Mouse (Mus musculus): Measurements from ENCODE around the gene Col26a1. TPM values are rescaled to one million over a fixed set of nuclear protein-coding genes. Genes with fewer than 3 reads are reported as not detected.

Gene Col26a1
- polyA plus RNA-seq, 1 experiment from 2014 or later: 15.3 TPM

GRCm38 (mm10) chr5:136869451-136870114 is 13.4 kb downstream of the Col26a1 start:
- Histone ChIP-seq H3K27ac (replicated peaks) (no peak overlapping the region), H3K4me2 (replicated peaks) (no peak overlapping the region), H3K9me3 (no peaks in the 10 kb centered on the region), H3K9ac (replicated peaks) (no peak overlapping the region), H3K36me3 (no peaks in the 10 kb centered on the region), H3K4me3 (no peak overlapping the region), H3K4me1 (no peaks in the 10 kb centered on the region), H3K27me3 (no peaks in the 10 kb centered on the region)
- ATAC-seq (replicated peaks): no peak
- WGBS: 76% methylated on average over 10 of the region's 10 CpGs

DNA sequence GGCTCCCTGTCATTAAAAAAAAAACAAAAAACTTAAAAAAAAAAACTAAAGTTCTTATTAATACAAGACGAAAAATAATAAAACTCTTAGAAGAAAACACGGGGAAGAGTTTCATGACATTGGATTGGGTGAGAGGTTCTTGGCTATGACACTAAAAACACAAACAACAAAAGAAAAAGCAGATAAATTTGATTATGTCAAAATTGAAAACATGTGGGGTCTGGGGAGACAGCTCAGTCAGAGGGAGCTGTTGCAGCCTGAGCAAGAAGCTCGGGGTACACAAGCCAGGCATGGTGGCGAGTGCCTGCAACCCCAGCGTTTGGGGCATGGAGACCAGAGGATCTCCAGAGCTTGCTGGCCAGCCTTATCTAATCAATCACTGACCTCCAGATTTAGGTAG is 15.3 kb downstream of the Col26a1 start:
- H3K9ac ChIP-seq (replicated peaks): no peak overlapping the region
- no peak overlapping the region for H3K27ac ChIP-seq (replicated peaks)
- no peak overlapping the region for H3K4me3 ChIP-seq
- no peaks in the 10 kb centered on the region for H3K36me3 ChIP-seq
- WGBS: 86% methylated on average over 5 of the region's 5 CpGs
- H3K4me1 ChIP-seq: peaks cover 11% of the 10 kb centered on the region
- no peaks in the 10 kb centered on the region for H3K9me3 ChIP-seq
- no peak overlapping the region for H3K4me2 ChIP-seq (replicated peaks)
- no peak for ATAC-seq (replicated peaks)
- H3K27me3 ChIP-seq: no peaks in the 10 kb centered on the region

GRCm38 (mm10) chr5:136863961-136864674 is 18.9 kb downstream of the Col26a1 start:
- H3K4me3 ChIP-seq: no peak overlapping the region
- 26% methylated on average over 14 of the region's 14 CpGs for WGBS
- H3K9ac ChIP-seq (replicated peaks): no peak overlapping the region
- H3K4me2 ChIP-seq (replicated peaks): peak overlapping the region; percentile 2; the same call in 1 of the 2 replicates
- peak overlapping the region; percentile 64 for H3K27ac ChIP-seq (replicated peaks)
- H3K4me1 ChIP-seq: peaks cover 18% of the 10 kb centered on the region
- no peaks in the 10 kb centered on the region for H3K27me3 ChIP-seq
- no peaks in the 10 kb centered on the region for H3K36me3 ChIP-seq
- ATAC-seq (replicated peaks): peak; percentile 57; the same call in 1 of the 2 replicates
- H3K9me3 ChIP-seq: no peaks in the 10 kb centered on the region

- peaks cover 18% of the 10 kb centered on the region for H3K4me1 ChIP-seq
- H3K9me3 ChIP-seq: no peaks in the 10 kb centered on the region
- H3K9ac ChIP-seq (replicated peaks): no peak overlapping the region
- no peak for ATAC-seq (replicated peaks)
- no peak overlapping the region for H3K4me2 ChIP-seq (replicated peaks)
- H3K27ac ChIP-seq (replicated peaks): peak overlapping the region; percentile 64; the same call in 1 of the 2 replicates
- H3K36me3 ChIP-seq: no peaks in the 10 kb centered on the region
- H3K27me3 ChIP-seq: no peaks in the 10 kb centered on the region
- no peak overlapping the region for H3K4me3 ChIP-seq
- 63% methylated on average over 9 of the region's 9 CpGs for WGBS
These were observed 19.7 kb downstream of the Col26a1 start for GRCm38 (mm10) chr5:136863276-136863675.

DNA sequence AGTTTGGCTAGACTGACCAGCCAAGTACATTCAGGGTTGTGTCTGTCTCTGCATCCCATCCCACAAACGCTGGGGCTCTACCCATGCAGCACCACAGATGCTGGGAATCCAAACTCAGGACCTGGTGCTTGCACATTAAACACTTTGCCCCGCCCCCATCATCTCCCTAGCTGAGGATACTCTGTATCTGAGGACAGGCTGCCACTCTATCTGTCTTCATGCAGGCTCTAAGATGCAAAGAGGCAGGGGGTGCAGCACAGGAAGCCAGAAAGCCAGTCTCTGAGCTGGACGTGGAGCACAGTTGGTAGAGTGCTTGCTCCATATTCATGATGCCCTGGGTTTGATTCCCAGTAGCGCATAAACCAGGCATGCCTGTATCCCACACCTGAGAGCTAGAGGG is 20.2 kb downstream of the Col26a1 start:
- Histone ChIP-seq H3K36me3 (no peaks in the 10 kb centered on the region), H3K9ac (replicated peaks) (no peak overlapping the region), H3K4me2 (replicated peaks) (no peak overlapping the region), H3K4me1 (peaks cover 18% of the 10 kb centered on the region), H3K9me3 (no peaks in the 10 kb centered on the region), H3K4me3 (no peak overlapping the region), H3K27me3 (no peaks in the 10 kb centered on the region), H3K27ac (replicated peaks) (no peak overlapping the region)
- 70% methylated on average over 4 of the region's 4 CpGs for WGBS
- ATAC-seq (replicated peaks): no peak

GRCm38 (mm10) chr5:136861191-136861940 is 21.6 kb downstream of the Col26a1 start:
- peaks cover 18% of the 10 kb centered on the region for H3K4me1 ChIP-seq
- H3K27ac ChIP-seq (replicated peaks): no peak overlapping the region
- no peaks in the 10 kb centered on the region for H3K27me3 ChIP-seq
- no peak for ATAC-seq (replicated peaks)
- no peaks in the 10 kb centered on the region for H3K9me3 ChIP-seq
- no peak overlapping the region for H3K9ac ChIP-seq (replicated peaks)
- no peaks in the 10 kb centered on the region for H3K36me3 ChIP-seq
- H3K4me2 ChIP-seq (replicated peaks): 0 out of 2 replicates have a peak overlapping the region, but pooled peaks have one; percentile 6
- 0 out of 2 replicates have a peak overlapping the region, but pooled peaks have one; percentile 1 for H3K4me3 ChIP-seq
- 7% methylated on average over 20 of the region's 20 CpGs for WGBS

- H3K4me3 ChIP-seq: no peak overlapping the region
- no peaks in the 10 kb centered on the region for H3K27me3 ChIP-seq
- H3K9me3 ChIP-seq: no peaks in the 10 kb centered on the region
- no peak for ATAC-seq (replicated peaks)
- no peaks in the 10 kb centered on the region for H3K36me3 ChIP-seq
- 96% methylated on average over 6 of the region's 6 CpGs for WGBS
- no peak overlapping the region for H3K27ac ChIP-seq (replicated peaks)
- H3K4me2 ChIP-seq (replicated peaks): no peak overlapping the region
- H3K4me1 ChIP-seq: no peaks in the 10 kb centered on the region
- H3K9ac ChIP-seq (replicated peaks): no peak overlapping the region
These were observed 32.3 kb downstream of the Col26a1 start for GRCm38 (mm10) chr5:136850716-136851115.

- no peak overlapping the region for H3K4me3 ChIP-seq
These were observed 36.4 kb downstream of the Col26a1 start for GRCm38 (mm10) chr5:136846385-136847264.

DNA sequence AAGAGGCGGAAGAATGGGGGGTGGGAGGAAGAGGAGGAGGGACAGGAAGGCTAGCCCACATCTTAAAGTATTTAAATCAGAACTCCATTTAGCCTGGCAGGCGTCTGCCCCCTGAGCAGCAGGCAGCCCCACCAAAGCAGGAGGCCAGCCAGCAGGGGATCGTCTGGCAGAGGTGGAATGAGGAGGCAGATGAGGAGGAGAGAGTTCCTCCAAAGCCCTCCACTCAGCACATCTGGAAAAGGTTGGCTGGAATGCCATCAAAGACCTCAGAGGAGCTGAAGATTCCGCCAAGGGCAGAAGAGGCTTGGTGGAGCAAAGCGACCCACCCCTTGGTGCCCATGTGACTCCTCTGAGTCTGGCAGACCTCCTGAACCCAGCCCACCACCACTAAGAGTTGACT is 39.1 kb downstream of the Col26a1 start:
- H3K9ac ChIP-seq (replicated peaks): no peak overlapping the region
- H3K4me3 ChIP-seq: no peak overlapping the region
- H3K36me3 ChIP-seq: no peaks in the 10 kb centered on the region
- no peaks in the 10 kb centered on the region for H3K9me3 ChIP-seq
- H3K4me1 ChIP-seq: no peaks in the 10 kb centered on the region
- H3K27ac ChIP-seq (replicated peaks): no peak overlapping the region
- ATAC-seq (replicated peaks): no peak
- 65% methylated on average over 5 of the region's 5 CpGs for WGBS
- no peaks in the 10 kb centered on the region for H3K27me3 ChIP-seq
- no peak overlapping the region for H3K4me2 ChIP-seq (replicated peaks)

More at GRCm38 (mm10) chr5:136846385-136847264, 36.4 kb downstream of the Col26a1 start:
- Histone ChIP-seq H3K36me3 (no peaks in the 10 kb centered on the region), H3K9me3 (no peaks in the 10 kb centered on the region), H3K4me2 (replicated peaks) (no peak overlapping the region), H3K27me3 (no peaks in the 10 kb centered on the region), H3K27ac (replicated peaks) (no peak overlapping the region), H3K9ac (replicated peaks) (no peak overlapping the region), H3K4me1 (no peaks in the 10 kb centered on the region)
- WGBS: 81% methylated on average over 19 of the region's 19 CpGs
- ATAC-seq (replicated peaks): no peak

DNA sequence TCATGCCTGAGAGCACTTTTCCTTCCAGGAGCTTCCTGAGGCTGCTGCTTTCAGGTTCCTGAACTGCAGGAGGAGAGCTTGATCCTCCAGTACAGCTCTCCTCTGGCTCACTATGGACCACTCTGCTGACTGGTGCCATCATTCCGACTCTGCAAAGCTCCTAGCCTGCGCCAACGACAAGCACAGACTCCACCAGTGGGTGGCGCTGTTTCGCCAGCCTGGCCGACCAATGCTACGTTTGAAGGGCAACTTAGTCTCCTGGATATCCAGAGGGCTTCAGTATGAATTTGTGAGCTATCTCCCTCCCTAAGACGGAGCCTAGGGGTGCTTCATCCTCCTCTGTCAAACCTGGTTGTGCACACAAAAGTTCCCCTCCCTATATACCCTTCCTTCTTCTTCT is 43.0 kb downstream of the Col26a1 start:
- Histone ChIP-seq H3K36me3 (no peaks in the 10 kb centered on the region), H3K9me3 (no peaks in the 10 kb centered on the region), H3K4me2 (replicated peaks) (no peak overlapping the region), H3K27me3 (no peaks in the 10 kb centered on the region), H3K9ac (replicated peaks) (no peak overlapping the region), H3K4me1 (no peaks in the 10 kb centered on the region), H3K4me3 (no peak overlapping the region), H3K27ac (replicated peaks) (no peak overlapping the region)
- no peak for ATAC-seq (replicated peaks)
- 9% methylated on average over 8 of the region's 8 CpGs for WGBS

DNA sequence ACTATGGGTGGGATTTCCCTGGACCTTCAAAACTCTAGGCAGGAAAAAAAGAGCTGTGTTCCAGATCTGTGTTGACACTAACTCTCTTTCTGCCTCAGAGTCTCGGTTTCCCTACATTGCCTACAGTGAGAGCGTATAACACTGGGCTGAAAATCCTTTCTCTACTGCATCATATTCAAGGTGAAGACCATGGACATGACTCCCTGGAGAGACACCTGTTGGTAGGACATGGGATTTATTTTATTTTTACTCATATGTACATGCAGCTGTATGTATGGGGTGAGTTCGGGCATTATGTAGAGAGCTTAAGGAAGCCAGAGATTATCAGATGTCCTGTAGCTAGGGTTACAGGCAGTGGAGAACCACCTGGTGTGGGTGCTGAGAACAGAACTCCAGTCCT is 50.0 kb downstream of the Col26a1 start:
- Histone ChIP-seq H3K4me1 (no peaks in the 10 kb centered on the region), H3K36me3 (no peaks in the 10 kb centered on the region), H3K27ac (replicated peaks) (no peak overlapping the region), H3K9me3 (no peaks in the 10 kb centered on the region), H3K27me3 (no peaks in the 10 kb centered on the region), H3K9ac (replicated peaks) (no peak overlapping the region), H3K4me3 (no peak overlapping the region), H3K4me2 (replicated peaks) (no peak overlapping the region)
- ATAC-seq (replicated peaks): no peak
- WGBS: 86% methylated on average over 3 of the region's 3 CpGs

Measured in forebrain, embryonic 15.5 days (tissue).